Mouse (Mus musculus) kidney, postnatal 4 days (tissue): ENCODE measurements around the gene Ncbp1.
"Not testable (repeated sequence)": the region's sequence is repeated elsewhere in the genome, so short reads cannot be mapped to it uniquely, and the experiment has no call there.

Source experiments
- DNase-seq, 2 experiments: peaks; one replicate each; pipeline ENCODE4 v3.0.0; 2021; ENCODE audit warnings: mixed read lengths in 2 of 2

The Ncbp1 gene

GRCm38 (mm10) chr4:46129311-46130004 is 9.0 kb upstream of the Ncbp1 start:
- peak; percentile 55 to 66 for DNase-seq

- peak; percentile 70 to 76 for DNase-seq
Observed at GRCm38 (mm10) chr4:46130221-46130620, 8.2 kb upstream of the Ncbp1 start.

GRCm38 (mm10) chr4:46131791-46132190 is 6.6 kb upstream of the Ncbp1 start:
- DNase-seq, result no peak

GRCm38 (mm10) chr4:46137629-46138286 is 655 bp upstream of the Ncbp1 start:
- peak; percentile 41 to 60 for DNase-seq

- peak in 1 of 2 experiments; percentile 39 for DNase-seq
Observed at GRCm38 (mm10) chr4:46144323-46144722, 5.9 kb downstream of the Ncbp1 start.

- DNase-seq, result no peak
Observed at GRCm38 (mm10) chr4:46146881-46147280, 8.5 kb downstream of the Ncbp1 start.

- DNase-seq, result no peak
Observed at GRCm38 (mm10) chr4:46151903-46152544, 13.6 kb downstream of the Ncbp1 start.

GRCm38 (mm10) chr4:46164027-46164426 is 25.6 kb downstream of the Ncbp1 start:
- DNase-seq, result no peak

GRCm38 (mm10) chr4:46165831-46166230 is 27.4 kb downstream of the Ncbp1 start:
- no peak for DNase-seq

- DNase-seq, result no peak
Observed at GRCm38 (mm10) chr4:46171761-46172160, 33.3 kb downstream of the Ncbp1 start.

- peak; percentile 20 to 34 for DNase-seq
Observed at GRCm38 (mm10) chr4:46176313-46176712, 37.9 kb downstream of the Ncbp1 start.

GRCm38 (mm10) chr4:46177018-46177417 is 38.6 kb downstream of the Ncbp1 start:
- no peak for DNase-seq

GRCm38 (mm10) chr4:46177496-46177895 is 39.1 kb downstream of the Ncbp1 start:
- peak in 1 of 2 experiments; percentile 16 for DNase-seq

- DNase-seq, result no peak
Observed at GRCm38 (mm10) chr4:46181168-46181567, 42.8 kb downstream of the Ncbp1 start.

GRCm38 (mm10) chr4:46182181-46182580 is 43.8 kb downstream of the Ncbp1 start:
- DNase-seq, result no peak

- DNase-seq, result no peak
Observed at GRCm38 (mm10) chr4:46185423-46185822, 47.0 kb downstream of the Ncbp1 start.

- DNase-seq, result no peak
Observed at GRCm38 (mm10) chr4:46185890-46186289, 47.5 kb downstream of the Ncbp1 start.

- DNase-seq, result no peak
Observed at GRCm38 (mm10) chr4:46186466-46186865, 48.1 kb downstream of the Ncbp1 start.

- not testable (repeated sequence) for DNase-seq
Observed at GRCm38 (mm10) chr4:46192011-46192410, 53.6 kb downstream of the Ncbp1 start.

GRCm38 (mm10) chr4:46195781-46196487 is 57.5 kb downstream of the Ncbp1 start, which contains the start of gene Xpa:
Gene Xpa, minus strand, starts transcription at chr4:46196311.
- peak; percentile 95 to 97 for DNase-seq

GRCm38 (mm10) chr4:46196513-46196912 is 58.1 kb downstream of the Ncbp1 start:
- DNase-seq, result no peak

- DNase-seq, result no peak
Observed at GRCm38 (mm10) chr4:46198064-46198463, 59.7 kb downstream of the Ncbp1 start.
